Mouse (Mus musculus) adrenal gland, postnatal 4 days (tissue): ENCODE data around the gene Cdh4. TPM values are rescaled to one million over a fixed set of nuclear protein-coding genes. Genes with fewer than 3 reads are reported as not detected.

Source experiments
- DNase-seq, 2 experiments: peaks; one replicate each; pipeline ENCODE4 v3.0.0; 2021 to 2022; ENCODE audit warnings: low spot score in 2 of 2, mixed read lengths in 2 of 2
- long read RNA-seq, 2 experiments: library from polyadenylated mRNA; stranded (forward); transcript quantifications; one replicate each; pipeline ENCODE4 v2.0.0; 2021
- total RNA-seq, 2 experiments: library from RNA; stranded (reverse); gene quantifications; 2 replicates each; pipeline ENCODE4 v1.2.3; 2021

The Cdh4 gene
- 1 to 10 TPM; 6.8 to 7.7 TPM for total RNA-seq
- long read RNA-seq, experiment 1, partial matches to known transcripts: 2 of 4 reads
- long read RNA-seq, experiment 1, other reads (novel, unspliced or antisense): 2 of 4 reads
- long read RNA-seq, experiment 2, partial matches to known transcripts: 1 of 1 reads
- long read RNA-seq, experiment 2, other reads (novel, unspliced or antisense): 0 of 1 reads

GRCm38 (mm10) chr2:179442191-179442540, at the start of gene Cdh4:
Cdh4 (plus strand) TSS chr2:179442431.
- peak in 1 of 2 experiments; percentile 21 for DNase-seq

GRCm38 (mm10) chr2:179395442-179395841, 46.8 kb upstream of the Cdh4 start:
- DNase-seq: no peak

GRCm38 (mm10) chr2:179399645-179400249, 42.5 kb upstream of the Cdh4 start:
- DNase-seq: no peak

- DNase-seq: no peak
Observed at GRCm38 (mm10) chr2:179410866-179411561, 31.2 kb upstream of the Cdh4 start.

- no peak for DNase-seq
Observed at GRCm38 (mm10) chr2:179412966-179413365, 29.3 kb upstream of the Cdh4 start.

- DNase-seq: no peak
Observed at GRCm38 (mm10) chr2:179414253-179414652, 28.0 kb upstream of the Cdh4 start.

- no peak for DNase-seq
Observed at GRCm38 (mm10) chr2:179414704-179415103, 27.5 kb upstream of the Cdh4 start.

- DNase-seq: no peak
Observed at GRCm38 (mm10) chr2:179415892-179416403, 26.3 kb upstream of the Cdh4 start.

- DNase-seq: no peak
Observed at GRCm38 (mm10) chr2:179416587-179417227, 25.5 kb upstream of the Cdh4 start.

GRCm38 (mm10) chr2:179425602-179426001, 16.6 kb upstream of the Cdh4 start:
- DNase-seq: no peak

GRCm38 (mm10) chr2:179428889-179429288, 13.3 kb upstream of the Cdh4 start:
- DNase-seq: no peak

GRCm38 (mm10) chr2:179440161-179440560, 2.1 kb upstream of the Cdh4 start:
- no peak for DNase-seq

- no peak for DNase-seq
Observed at GRCm38 (mm10) chr2:179441086-179441485, 1.1 kb upstream of the Cdh4 start.

GRCm38 (mm10) chr2:179441717-179442116, 514 bp upstream of the Cdh4 start:
- no peak for DNase-seq

- DNase-seq: peak; percentile 7 to 24
Observed at GRCm38 (mm10) chr2:179442541-179443225, 452 bp downstream of the Cdh4 start.

GRCm38 (mm10) chr2:179443226-179443815, 1.1 kb downstream of the Cdh4 start:
- peak; percentile 8 to 12 for DNase-seq

- DNase-seq: no peak
Observed at GRCm38 (mm10) chr2:179443959-179444358, 1.7 kb downstream of the Cdh4 start.

- no peak for DNase-seq
Observed at GRCm38 (mm10) chr2:179448256-179448655, 6.0 kb downstream of the Cdh4 start.

- DNase-seq: no peak
Observed at GRCm38 (mm10) chr2:179449018-179449417, 6.8 kb downstream of the Cdh4 start.

GRCm38 (mm10) chr2:179459196-179459595, 17.0 kb downstream of the Cdh4 start:
- DNase-seq: no peak

- DNase-seq: no peak
Observed at GRCm38 (mm10) chr2:179459606-179460005, 17.4 kb downstream of the Cdh4 start.
